11 mouse cellular contexts compared by ENCODE assay signal in the genomic region with DNA sequence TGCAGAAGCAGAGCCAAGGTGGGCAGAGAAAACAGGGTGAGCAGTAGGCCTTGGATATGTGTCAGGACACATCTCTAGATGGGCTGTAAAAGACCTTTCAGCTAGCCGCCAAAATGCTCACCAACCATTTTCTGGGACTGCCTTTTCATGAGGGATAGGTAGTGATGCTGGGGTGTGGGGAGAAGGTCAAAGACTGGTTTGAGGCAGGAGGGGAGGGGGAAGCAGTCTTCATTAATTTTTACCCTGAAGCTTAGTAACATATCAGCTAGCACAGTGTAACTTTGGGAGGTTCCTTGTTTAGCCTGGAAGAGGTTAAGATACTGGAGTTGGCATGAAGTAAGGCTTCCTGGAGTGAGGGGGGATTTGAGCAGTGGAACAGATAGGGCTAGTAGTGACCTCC. TPM values are rescaled to one million over a fixed set of nuclear protein-coding genes. Genes with fewer than 3 reads are reported as not detected.
DNase-seq lines count a peak whose midpoint lies in the region; ATAC-seq and TF ChIP-seq lines count a peak whose summit lies in the region.
"Had no signal": no experiment of that assay in that cellular context is flagged by ENCODE, and none has a peak within 500 bp of the region (broad histone marks: within the 10 kb centered on the region; RNA-seq: fewer than 3 reads in every experiment).

No protein-coding gene starts in this region.

- peak overlapping the region; percentile 90 for H3K4me3 ChIP-seq in bone marrow macrophage, adult 2 months (ENCODE audit: insufficient read depth, low read length)
- 0 out of 2 replicates have a peak overlapping the region, but pooled peaks have one; percentile 46 for H3K4me3 ChIP-seq in embryonic facial prominence, embryonic 12.5 days
- no peak overlapping the region for H3K4me3 ChIP-seq in liver, embryonic 16.5 days (ENCODE audit: low read depth, low read length)
- H3K4me3 ChIP-seq in cerebellum, adult 2 months (replicated peaks; ENCODE audit: insufficient read depth, low read depth, low read length) = no peak overlapping the region

- WGBS in embryonic facial prominence, embryonic 12.5 days = 71% methylated on average over 1 of the region's 1 CpGs
- 52% methylated on average over 1 of the region's 1 CpGs for WGBS in liver, embryonic 16.5 days (ENCODE audit: insufficient replicate concordance)
- WGBS in cerebellum, adult 2 months = 77% methylated on average over 1 of the region's 1 CpGs

- no peaks in the 10 kb centered on the region for H3K27me3 ChIP-seq in embryonic facial prominence, embryonic 12.5 days
- no peaks in the 10 kb centered on the region for H3K27me3 ChIP-seq in liver, embryonic 16.5 days (ENCODE audit: control insufficient read depth, insufficient read depth, low read depth, low read length)
- H3K27me3 ChIP-seq in cerebellum, adult 2 months (ENCODE audit: control insufficient read depth, insufficient read depth, low read length) = no peaks in the 10 kb centered on the region
- H3K27me3 ChIP-seq: Patski had no signal

- DNase-seq in kidney, adult 18-20 months = peak; percentile 39
- no peak for DNase-seq in cerebellum, adult 2 months
- no peak for DNase-seq in embryo, embryonic 9.5 days (ENCODE audit: extremely low spot score)
- DNase-seq: cerebellum, adult 8-10 months; thymus, postnatal 4 days had no signal

- TF ChIP-seq POLR2A in bone marrow macrophage, adult 2 months (IDR thresholded peaks at IDR 0.05; ENCODE audit: borderline replicate concordance, low read depth, low read length) = no peak
- TF ChIP-seq POLR2A in cerebellum, adult 2 months (IDR thresholded peaks at IDR 0.05; ENCODE audit: borderline replicate concordance, insufficient read depth, low read length) = no peak

- peak overlapping the region; percentile 81 for H3K4me2 ChIP-seq in embryonic facial prominence, embryonic 12.5 days (replicated peaks)
- peak overlapping the region; percentile 25; the same call in 1 of the 2 replicates for H3K4me2 ChIP-seq in liver, embryonic 16.5 days (ENCODE audit: low read depth, low read length)

- H3K9ac ChIP-seq in embryonic facial prominence, embryonic 12.5 days = no peak overlapping the region
- no peak overlapping the region for H3K9ac ChIP-seq in liver, embryonic 16.5 days (ENCODE audit: low read depth, low read length)

- no peaks in the 10 kb centered on the region for H3K9me3 ChIP-seq in embryonic facial prominence, embryonic 12.5 days
- no peaks in the 10 kb centered on the region for H3K9me3 ChIP-seq in liver, embryonic 16.5 days (replicated peaks; ENCODE audit: control insufficient read depth, low read length)

- no peak for TF ChIP-seq CTCF in bone marrow macrophage, adult 2 months (IDR thresholded peaks at IDR 0.05; ENCODE audit: low read depth, low read length)
- no peak for TF ChIP-seq CTCF in cerebellum, adult 2 months (IDR thresholded peaks at IDR 0.05; ENCODE audit: borderline replicate concordance, insufficient read depth, low read depth, low read length)

- no peak overlapping the region for H3K27ac ChIP-seq in bone marrow macrophage, adult 2 months (ENCODE audit: insufficient read depth, low read depth, low read length)
- H3K27ac ChIP-seq in embryonic facial prominence, embryonic 12.5 days = no peak overlapping the region
- H3K27ac ChIP-seq in liver, embryonic 16.5 days (ENCODE audit: low read length) = no peak overlapping the region
- no peak overlapping the region for H3K27ac ChIP-seq in cerebellum, adult 2 months (ENCODE audit: insufficient read depth, low read length)

- no peak for ATAC-seq in embryonic facial prominence, embryonic 12.5 days (ENCODE audit: insufficient number of reproducible peaks, insufficient read depth, low FRiP score, low TSS enrichment)
- ATAC-seq in liver, embryonic 16.5 days (ENCODE audit: low read depth) = no peak
- no peak for ATAC-seq in activated CD4-positive, CD25-positive, alpha-beta regulatory T cell, adult 4 months
- no peak for ATAC-seq in inflammation-experienced regulatory T-cells, adult 6 months
- ATAC-seq: Patski had no signal

- no peaks in the 10 kb centered on the region for H3K36me3 ChIP-seq in embryonic facial prominence, embryonic 12.5 days
- H3K36me3 ChIP-seq in liver, embryonic 16.5 days (ENCODE audit: control insufficient read depth, insufficient read depth) = no peaks in the 10 kb centered on the region

- peaks cover 42% of the 10 kb centered on the region for H3K4me1 ChIP-seq in bone marrow macrophage, adult 2 months (ENCODE audit: control insufficient read depth, insufficient read depth, low read length)
- H3K4me1 ChIP-seq in embryonic facial prominence, embryonic 12.5 days = peaks cover 6% of the 10 kb centered on the region; the same call in 1 of the 2 replicates
- H3K4me1 ChIP-seq in liver, embryonic 16.5 days (ENCODE audit: control insufficient read depth, low read depth, low read length) = peaks cover 23% of the 10 kb centered on the region
- no peaks in the 10 kb centered on the region for H3K4me1 ChIP-seq in cerebellum, adult 2 months (ENCODE audit: control insufficient read depth, insufficient read depth, low read length)

RNA-seq across cellular contexts. Expression of a gene that starts 21.0 kb away (rescaled TPM):
- 126 and 149 TPM in 2 replicates for polyA plus RNA-seq in bone marrow macrophage, adult 2 months (2012; ENCODE audit: insufficient read depth, insufficient read length, missing spikeins)
- polyA plus RNA-seq in embryonic facial prominence, embryonic 12.5 days (2016; fragmentation: Nextera tagmentation; extraction: Ambion mirVana) = 17.0 and 18.9 TPM in 2 replicates
- polyA plus RNA-seq in liver, embryonic 16.5 days (2015; fragmentation: Nextera tagmentation; extraction: Ambion mirVana) = 7.9 and 9.7 TPM in 2 replicates
- 3.8 and 4.3 TPM in 2 replicates for polyA plus RNA-seq in cerebellum, adult 2 months (2012; rRNA removed)
- 10 to 100 TPM; 34.7 to 37.5 TPM for polyA plus RNA-seq in activated CD4-positive, CD25-positive, alpha-beta regulatory T cell, adult 4 months (2017; shearing (Covaris generic))
- 10 to 100 TPM; 38.9 to 47.6 (median 41.2) TPM for polyA plus RNA-seq in inflammation-experienced regulatory T-cells, adult 6 months (2017; shearing (Covaris generic))

Comparison
In these comparisons a context has a peak if more than half of its experiments do, and no peak if none do; other contexts are left out.
1. H3K4me3 ChIP-seq: peak in bone marrow macrophage, adult 2 months (single experiment) and embryonic facial prominence, embryonic 12.5 days (single experiment); none in liver, embryonic 16.5 days (single experiment) and cerebellum, adult 2 months (single experiment).